Mouse (Mus musculus): ENCODE results near the gene Bcas1.
"Not testable (repeated sequence)": the region's sequence is repeated elsewhere in the genome, so short reads cannot be mapped to it uniquely, and the experiment has no call there.

Gene Bcas1

DNA sequence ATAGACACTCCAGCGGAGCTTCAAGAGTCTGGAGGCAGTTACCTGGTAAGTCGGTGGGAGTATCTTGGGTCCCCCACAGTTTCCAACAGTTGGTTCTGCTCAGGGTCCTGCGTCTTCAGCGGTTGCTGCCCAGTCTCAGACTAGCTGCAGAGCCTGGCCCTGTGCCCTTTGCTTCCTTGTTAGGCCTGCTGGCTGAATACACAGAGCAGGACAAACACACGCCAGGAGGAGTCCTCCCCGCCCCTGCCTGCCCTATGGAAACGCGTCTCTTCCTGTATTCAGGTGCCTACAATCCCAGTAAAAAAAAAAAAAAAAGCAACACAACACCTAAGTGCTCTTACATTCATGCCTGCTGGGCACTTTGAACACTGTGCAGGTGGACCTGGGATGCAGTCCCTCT, at the start of gene Bcas1:
Gene Bcas1, minus strand, starts transcription at position 142 of the 400 bp plus-strand sequence.
- DNase-seq (ENCODE audit: low read depth, low spot score): no peak

DNA sequence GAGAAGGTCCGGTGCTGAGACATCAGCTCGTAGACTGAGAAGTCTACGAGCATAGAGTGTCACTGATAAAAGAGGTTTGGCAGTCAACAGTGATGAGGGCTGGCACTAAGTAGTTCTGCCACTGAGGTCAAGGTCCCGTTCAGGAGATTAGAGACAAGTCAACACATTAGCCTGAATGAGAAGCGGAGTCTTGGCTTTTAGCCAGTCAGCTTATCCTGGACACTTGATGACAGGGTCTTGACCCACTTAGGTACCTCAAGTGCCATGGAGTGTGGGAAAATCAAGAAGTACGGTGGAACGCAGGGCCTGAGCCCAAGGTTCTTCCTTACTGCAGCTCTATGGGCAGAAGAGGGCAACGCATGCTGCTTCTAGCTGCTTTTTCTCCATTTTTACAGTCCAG, 49.0 kb upstream of the Bcas1 start:
- DNase-seq (ENCODE audit: low read depth, low spot score): no peak

DNA sequence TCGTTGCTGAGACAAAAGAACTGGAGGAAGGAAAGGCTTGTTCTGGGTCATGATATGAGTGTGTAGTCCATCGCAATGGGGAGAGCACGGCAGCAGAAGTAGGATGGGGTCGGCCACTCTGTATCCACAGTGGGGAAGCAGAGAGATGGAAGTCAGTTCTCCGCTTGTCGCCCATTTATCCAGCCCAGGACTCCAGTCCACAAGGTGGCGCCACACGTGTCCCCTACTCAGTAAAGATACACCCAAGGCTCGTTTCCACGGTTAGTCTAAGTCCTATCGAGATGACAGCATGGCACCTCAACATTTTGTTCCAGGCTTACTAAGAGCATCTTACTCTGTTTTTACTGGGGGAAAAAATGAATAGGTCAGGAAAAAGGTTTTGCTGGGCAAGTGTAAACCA, 48.6 kb upstream of the Bcas1 start:
- no peak for DNase-seq (ENCODE audit: low read depth, low spot score)

DNA sequence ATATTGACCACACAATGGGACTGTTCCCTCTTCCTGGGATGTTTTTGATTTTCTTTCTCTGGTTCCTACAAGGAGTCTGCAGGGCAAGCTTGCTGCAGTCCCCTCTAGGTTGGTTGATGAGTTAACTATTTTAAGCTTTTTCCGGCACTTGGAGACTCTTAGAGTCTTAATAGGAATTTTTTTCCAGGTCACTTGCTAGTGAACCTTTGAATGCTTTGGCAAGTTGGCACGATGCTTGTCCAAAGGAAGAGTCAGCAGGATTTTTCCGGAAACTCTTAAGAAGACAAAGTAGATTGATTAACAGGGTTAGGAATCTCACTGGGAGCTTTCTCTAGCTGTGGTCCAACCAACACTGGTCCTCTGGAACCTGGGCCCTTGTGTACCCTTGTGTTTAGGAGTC, 47.5 kb upstream of the Bcas1 start:
- no peak for DNase-seq (ENCODE audit: low read depth, low spot score)

DNA sequence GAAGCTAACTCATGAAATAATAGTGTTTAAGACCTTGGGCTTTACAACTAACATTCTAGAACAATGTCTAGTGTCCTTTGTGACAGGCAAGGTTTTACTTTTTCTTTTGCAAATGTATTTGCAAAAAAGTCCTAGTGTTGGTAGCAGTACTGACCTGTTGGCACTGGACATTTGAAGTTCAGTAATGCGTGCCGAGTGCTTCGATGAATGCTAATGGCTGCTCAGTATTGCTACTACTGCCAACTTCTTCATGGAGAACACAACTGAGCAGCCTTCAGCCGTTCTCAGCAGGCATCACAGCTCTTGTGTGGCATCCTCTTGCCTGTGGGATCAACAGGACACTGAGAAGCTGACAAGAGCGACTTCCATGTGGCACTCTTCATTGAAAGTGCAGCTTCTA, 46.5 kb upstream of the Bcas1 start:
- no peak for DNase-seq (ENCODE audit: low read depth, low spot score)

DNA sequence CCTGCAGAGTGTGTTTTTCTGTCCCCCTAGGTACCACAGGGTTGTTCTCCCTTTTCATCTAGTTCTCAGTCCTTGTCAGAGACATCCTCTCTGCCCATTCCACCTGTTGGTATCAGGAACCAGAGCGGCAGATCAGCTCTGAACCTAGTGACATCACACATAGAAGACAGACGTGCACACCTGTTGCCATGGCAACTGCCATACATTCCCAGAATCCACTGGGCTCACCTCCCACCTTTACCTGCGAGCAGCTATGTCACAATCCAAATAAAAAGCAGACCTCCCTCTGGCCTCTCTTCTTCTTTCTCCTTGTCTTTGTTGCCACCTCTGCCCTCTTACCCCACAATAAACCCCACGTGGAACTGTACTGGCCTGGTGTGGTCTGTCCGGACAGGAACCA, 42.9 kb upstream of the Bcas1 start:
- DNase-seq (ENCODE audit: low read depth, low spot score): no peak

DNA sequence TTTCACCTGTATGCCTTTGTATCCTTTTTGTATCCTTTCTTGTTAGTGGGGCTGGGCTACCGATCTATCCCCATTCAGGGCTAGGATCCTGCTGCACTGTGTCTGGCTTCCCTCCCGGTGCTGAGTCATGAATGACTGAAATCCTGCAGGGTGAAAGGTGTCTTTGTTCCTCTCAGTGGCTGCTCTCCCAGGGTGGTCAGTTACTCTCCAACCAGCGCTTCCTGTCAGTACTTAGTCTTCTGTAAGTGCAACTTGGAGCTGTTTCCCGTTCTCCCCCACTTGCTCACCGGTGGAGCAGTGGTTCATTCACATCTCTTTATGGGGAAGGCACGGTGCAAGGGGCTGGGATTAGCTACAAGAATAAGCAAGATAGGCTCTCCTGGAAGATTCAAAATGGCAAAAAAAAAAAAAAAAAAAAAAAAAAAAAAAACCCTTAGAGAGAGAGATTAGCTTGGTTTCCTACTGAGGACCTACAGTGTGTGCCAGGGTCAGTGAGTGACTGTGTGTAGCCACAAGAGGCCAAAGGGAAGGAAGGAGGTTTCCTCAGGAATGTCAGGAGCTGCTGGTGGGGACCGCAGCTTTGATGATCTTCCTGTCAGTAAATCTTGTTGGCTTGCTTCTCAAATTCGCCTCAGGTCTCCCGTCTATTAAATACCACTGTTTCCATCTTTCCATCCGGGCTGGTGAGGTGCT, 42.1 kb upstream of the Bcas1 start:
- DNase-seq (ENCODE audit: low read depth, low spot score): no peak

DNA sequence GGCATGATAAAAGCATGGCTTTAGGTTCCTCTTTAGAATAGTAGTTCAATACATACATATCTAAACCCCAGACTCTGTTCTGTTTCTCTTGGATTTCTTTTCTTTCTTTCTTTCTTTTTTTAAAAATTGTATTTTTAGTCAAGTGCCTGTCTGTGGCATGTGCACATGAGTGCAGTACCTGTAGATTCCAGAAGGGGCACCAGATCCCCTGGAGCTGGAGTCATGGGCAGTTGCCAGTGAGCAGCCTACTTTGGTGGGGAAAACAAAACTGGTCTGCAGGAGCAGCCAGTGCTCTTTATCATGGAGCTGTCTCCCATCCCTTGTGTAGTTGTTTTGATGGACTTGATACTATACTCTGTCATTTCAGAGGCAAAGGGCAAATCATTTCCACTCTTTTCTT, 40.4 kb upstream of the Bcas1 start:
- DNase-seq (ENCODE audit: low read depth, low spot score): no peak

DNA sequence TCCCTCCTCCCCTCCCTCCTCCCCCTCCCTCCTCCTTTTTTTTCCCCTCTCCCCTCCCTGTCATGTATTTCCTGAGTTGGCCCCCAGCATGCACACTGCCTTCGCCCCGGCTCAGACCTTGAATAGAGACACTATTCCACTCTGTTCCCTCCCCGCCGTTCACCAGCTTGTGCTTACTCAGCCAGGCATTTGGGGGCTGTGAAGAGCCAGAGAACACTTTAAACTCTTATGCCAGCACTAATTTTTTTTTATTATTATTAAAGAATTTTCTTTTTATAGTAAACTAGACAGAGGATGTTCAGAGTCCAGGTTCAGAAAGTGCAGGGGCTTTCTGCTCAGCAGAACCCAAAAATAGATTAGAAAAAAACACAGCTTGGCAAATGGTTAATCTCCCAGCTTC, 37.2 kb upstream of the Bcas1 start:
- no peak for DNase-seq (ENCODE audit: low read depth, low spot score)

DNA sequence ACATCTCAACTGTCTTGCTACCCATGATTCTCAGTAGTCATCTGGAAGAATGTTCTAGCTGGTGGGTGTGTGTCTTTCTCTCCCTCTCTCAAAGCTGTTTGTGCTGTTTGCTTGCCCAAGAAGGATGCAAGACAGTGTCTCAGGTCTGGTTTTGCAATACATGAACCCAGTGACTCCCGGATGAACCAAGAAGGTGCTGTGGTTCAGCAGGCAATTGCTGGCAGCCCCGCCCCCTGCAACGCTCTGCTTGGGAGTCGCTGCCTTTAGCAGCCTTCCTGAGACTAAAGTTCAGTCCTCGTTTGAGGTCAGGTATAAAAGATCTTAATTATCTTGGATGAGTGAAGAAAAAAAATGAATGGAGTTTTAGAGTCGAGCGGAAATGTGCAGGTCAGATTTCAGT, 34.0 kb upstream of the Bcas1 start:
- DNase-seq (ENCODE audit: low read depth, low spot score): no peak

DNA sequence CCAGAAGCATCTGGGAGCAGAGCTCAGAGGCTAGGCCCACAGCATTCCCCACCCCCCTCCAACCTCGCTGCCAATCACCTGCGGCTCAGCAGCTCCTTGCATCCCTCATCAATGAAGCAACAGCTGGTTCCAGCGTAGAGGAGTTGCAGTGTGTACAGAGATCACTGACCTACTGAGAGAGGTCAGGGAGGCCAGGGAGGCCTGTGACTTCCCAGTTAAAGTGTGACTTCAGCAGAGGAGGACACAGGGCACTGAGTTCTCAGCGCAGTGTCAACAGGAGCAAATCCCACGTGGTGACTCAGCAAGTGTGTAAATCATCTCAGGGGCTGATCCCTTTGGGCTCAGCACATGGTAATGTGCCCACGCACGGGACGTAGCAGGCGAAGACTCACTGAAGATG, 32.2 kb upstream of the Bcas1 start:
- no peak for DNase-seq (ENCODE audit: low read depth, low spot score)

DNA sequence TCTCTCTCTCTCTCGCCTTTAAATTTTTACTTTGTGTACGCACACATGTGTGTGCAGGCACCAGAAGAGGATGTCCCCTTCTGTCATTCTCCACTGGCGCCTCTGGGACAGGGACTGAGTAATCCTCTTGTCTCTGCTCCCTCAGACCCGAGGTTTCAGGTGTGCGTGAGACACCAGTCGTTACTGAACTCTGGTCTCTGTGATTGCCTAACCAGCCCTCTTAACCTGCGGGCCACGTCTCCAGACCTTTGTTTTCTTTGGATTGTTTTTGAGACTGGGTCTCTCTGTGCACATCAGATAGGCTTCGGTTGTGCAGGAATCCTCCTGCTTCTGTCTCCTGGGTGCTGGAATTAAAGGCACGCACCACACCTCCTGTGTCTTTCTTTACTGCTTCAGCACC, 31.5 kb upstream of the Bcas1 start:
- no peak for DNase-seq (ENCODE audit: low read depth, low spot score)

DNA sequence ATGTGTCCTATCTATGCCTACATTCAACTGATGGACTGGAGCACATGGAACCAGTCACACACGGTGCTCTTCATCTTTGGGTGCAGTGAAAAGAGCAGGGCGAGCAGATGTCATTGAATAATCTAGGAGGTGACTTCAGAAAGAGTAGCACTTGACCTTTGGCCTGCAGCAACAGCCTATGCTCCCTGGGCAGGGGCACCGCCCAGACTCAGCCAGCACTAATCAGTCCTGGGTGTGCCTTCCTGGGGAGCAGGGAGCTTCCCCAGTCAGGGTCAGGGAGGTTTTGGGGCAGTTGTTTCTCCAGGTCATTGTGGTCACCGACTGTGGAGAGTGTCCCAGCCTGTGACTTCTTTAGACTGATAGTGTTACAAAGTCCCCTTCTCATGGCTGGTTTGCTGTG, 26.2 kb upstream of the Bcas1 start:
- not testable (repeated sequence) for DNase-seq (ENCODE audit: low read depth, low spot score)

DNA sequence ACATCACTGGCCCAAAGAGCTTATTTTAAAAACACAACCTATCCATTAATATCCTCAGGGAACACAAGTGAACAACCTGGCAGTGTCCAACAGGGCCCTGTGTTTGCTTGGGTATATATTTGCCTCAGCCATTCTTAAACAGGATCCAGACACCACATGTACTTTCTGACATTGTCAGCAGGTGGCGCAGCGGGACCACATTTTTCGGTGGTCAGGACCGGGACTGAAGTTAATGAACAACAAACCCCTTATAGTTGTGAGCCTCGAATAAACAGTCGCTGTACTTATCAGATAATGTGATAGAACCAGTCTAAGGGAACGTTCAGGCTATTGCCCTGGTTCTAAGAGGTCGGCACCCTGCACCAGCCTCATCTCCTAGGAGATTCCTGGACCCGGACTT, 23.3 kb upstream of the Bcas1 start:
- DNase-seq (ENCODE audit: low read depth, low spot score): peak; percentile 69

DNA sequence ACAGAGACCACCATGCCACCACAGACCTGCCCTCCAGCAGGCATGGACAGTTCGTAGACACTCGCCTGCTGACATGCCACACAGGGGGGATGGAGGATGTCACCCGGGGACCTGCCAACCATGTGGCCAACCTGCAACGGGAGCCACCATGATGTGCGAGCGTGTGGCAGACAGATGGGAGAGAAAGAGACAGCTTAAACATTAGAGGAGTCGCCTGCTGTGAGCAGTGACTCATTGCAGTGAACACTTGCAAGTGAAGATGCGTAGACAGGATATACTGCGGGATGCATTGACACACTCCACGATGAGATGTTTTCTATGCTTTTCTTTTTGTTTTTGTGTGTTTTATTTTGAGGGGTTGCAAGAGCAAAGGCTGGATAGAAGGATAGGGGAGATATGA, 20.0 kb upstream of the Bcas1 start:
- no peak for DNase-seq (ENCODE audit: low read depth, low spot score)

DNA sequence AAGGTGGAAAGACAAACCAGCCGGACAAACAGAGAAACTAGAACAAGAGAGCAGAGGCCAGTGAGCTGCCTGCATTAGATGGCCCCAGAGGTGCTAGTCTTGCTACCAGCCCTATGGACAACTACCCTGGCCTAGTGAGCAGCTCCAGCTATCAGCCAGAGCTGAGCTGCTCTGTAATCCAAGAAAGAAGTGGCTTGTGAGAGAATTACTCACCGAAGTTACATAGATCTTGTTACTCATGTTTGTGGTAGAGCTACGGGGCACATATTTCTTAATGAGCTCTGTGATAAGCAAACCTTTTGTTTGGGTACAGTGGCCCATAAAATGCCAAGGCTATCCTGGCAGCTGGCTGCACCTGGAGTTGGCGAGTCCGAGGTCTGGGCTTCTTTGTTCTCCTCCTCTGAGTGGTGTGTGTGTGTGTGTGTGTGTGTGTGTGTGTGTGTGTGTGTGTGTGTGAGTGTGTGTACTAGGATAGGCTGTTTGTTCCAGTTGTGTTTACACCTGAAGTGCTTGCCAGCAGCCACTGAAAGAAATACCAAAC, 19.3 kb upstream of the Bcas1 start:
- DNase-seq (ENCODE audit: low read depth, low spot score): no peak

DNA sequence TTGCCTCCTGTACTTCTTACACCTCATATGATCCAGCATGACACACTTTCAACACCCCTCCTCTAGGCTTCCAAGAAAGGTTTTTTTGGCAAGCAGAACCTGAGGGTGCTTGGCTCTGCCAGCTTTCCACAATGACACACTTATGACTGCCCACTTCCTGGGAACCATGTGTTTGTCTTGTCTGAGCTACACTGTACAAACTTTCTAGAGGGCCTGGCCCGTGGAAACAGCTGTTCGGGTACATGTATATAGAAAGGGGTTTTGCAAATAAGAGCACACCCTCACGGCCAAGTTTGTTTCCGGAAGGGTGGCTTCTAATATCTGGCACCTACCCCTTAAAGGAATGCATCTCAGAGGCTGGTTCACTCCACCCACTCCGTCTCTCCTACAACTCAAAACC, 18.2 kb upstream of the Bcas1 start:
- DNase-seq (ENCODE audit: low read depth, low spot score): no peak

DNA sequence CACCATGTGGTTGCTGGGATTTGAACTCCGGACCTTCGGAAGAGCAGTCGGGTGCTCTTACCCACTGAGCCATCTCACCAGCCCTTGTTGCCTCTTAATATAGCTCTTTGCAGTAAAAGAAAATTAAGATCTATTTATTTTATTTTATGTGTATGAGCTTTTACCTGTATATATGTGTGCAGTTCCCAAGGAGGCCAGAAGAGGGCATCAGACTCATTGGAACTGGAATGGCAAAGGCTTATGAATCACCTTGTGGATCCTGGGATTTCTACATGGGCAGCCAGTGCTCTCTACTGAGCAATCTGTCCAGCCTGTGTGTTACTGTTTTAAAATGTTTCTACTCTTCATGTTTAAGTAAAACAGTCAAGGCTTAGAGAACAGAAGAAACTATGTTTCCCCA, 14.9 kb upstream of the Bcas1 start:
- no peak for DNase-seq (ENCODE audit: low read depth, low spot score)

DNA sequence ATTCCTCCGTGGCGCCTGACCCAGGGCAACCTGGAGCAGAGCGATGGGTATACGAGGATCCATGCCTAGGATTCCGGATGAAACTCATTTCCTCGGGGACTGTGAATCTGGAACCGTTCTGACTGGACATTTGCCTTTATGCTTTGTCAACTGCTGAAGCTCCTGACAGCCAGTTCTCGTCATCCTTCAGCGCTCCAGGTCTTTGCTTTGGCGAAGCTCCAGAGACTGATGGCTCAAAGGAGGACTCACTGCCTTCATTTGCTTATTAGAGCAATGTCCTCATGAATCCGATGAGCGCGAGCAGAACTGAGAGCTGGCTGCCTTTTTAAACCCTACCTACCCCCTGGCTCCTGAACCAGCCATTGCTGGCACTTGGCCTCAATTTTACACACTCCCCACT, 11.1 kb upstream of the Bcas1 start:
- DNase-seq (ENCODE audit: low read depth, low spot score): no peak

DNA sequence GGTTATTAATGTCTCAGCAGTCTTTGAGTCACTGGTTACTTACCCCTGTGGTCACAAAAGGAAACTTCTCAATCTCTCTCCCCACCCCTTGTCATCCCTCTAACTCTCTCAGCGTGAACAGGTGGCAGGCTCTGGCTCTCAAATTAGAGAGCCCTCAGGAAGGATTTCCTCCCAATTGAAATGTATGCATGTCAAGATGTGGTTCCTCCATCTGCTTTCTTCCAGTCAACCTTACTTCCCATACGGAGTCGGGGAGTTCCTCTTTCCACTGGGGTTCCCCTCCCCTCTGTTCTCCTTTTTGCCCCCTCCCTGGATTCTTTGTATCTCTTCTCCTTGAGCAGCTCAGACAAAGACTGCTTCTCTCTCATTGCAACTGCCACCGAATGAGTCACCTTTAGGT, 8.6 kb upstream of the Bcas1 start:
- no peak for DNase-seq (ENCODE audit: low read depth, low spot score)

DNA sequence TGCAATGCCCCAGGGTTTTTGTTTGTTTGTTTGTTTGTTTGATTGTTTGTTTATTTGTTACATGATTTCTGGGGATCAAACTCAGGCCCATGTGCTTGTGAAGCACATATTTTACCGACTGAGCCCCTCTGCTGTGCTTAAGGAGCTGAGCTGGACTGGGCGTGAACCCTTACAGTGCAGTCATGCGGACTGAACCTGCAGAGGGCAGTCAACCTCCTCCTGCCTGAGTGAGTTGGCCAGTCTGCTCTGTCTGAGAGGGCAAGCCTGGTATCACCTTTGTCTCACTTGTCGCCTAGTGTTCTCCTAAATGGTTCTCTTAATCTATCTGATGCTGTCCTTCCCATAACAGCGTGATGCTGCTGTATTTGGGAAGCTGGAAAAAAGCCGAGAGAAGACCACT, 4.5 kb upstream of the Bcas1 start:
- DNase-seq (ENCODE audit: low read depth, low spot score): no peak

DNA sequence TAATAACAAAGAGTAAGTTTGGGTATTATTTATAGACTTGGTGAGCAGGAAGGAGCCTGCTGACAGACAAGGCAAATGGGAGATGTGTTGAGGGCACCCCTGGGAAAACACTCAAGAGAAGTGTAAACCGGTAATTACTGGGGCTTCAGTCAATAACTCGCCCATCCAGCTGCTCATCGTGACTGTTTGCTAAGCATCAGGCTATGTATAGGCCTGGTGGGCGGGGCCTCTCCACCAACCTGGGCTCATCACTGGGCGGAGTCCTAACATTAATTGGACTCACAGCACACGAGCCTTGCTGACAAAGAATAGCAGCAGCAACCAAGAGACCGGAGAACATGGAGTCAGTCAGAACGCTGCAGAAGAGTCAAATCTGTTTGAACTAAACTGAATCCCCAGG, 1.3 kb upstream of the Bcas1 start:
- no peak for DNase-seq (ENCODE audit: low read depth, low spot score)

DNA sequence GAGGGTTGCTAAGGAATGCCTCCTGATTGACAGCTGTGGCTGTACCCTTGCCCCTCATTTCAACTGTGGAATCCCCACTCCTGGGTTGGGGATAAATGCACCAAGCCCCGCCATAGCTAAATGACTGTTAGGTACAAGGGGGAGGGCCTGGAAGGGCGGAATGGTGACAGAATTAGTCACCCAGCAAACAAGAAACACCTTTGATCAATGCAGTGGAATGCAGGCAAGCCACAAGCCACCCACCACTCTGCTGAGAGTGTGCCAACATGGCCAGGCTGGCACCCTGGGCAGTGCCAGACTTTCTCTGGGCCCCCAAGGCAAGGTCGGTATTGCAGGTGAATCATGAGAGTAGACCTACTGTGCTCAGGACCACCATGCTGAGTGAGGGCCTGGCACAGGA, 3.5 kb downstream of the Bcas1 start:
- no peak for DNase-seq (ENCODE audit: low read depth, low spot score)

DNA sequence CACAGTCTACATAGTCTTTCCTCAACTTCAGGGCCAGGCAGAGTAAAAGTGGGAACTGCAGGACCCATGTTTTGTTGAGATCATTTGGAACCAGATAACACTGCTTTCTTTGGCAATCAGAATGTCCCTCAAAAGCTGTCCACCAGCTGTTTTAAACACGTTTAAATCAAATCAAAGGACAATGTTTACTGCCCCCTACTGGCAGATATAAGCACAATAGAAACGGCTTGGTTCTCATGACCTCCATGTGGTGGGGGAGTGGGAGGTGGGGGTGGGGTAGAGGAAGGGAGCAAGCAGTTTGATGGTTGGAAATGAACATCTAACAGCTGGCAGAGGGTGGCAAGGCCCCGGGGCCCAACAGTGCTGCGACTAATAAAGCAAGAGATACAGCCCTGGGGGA, 5.7 kb downstream of the Bcas1 start:
- DNase-seq (ENCODE audit: low read depth, low spot score): no peak
